Mouse (Mus musculus) gastrocnemius, adult 18-20 months (tissue): ENCODE data around the gene Wfdc10. TPM values are rescaled to one million over a fixed set of nuclear protein-coding genes. Genes with fewer than 3 reads are reported as not detected.
A peak's percentile ranks its signal among the peaks of the same experiment; 100 is the strongest.

Source experiments
- DNase-seq: peaks from one replicate; pipeline ENCODE4 v3.0.0; 2021; ENCODE audit warnings: low spot score
- long read RNA-seq, 2 experiments: library from polyadenylated mRNA; stranded (forward); transcript quantifications; one replicate each; pipeline ENCODE4 v2.0.0; 2021
- total RNA-seq, 2 experiments: library from RNA; stranded (reverse); gene quantifications; 2 replicates each; pipeline ENCODE4 v1.2.3; 2021

Wfdc10 gene
- total RNA-seq = not detected
- long read RNA-seq, experiment 1 = 0 reads
- long read RNA-seq, experiment 2 = 0 reads

- peak; percentile 17 for DNase-seq
These were observed at the start of gene Wfdc10 for GRCm38 (mm10) chr2:164655858-164656257. Gene Wfdc10, plus strand, starts transcription at chr2:164656046.

GRCm38 (mm10) chr2:164608781-164609180 is 47.1 kb upstream of the Wfdc10 start:
- no peak for DNase-seq

GRCm38 (mm10) chr2:164613471-164613870 is 42.4 kb upstream of the Wfdc10 start, which contains the start of the genes Wfdc6b and Wfdc8:
Gene Wfdc6b, plus strand, starts transcription at chr2:164613522.
Gene Wfdc8, minus strand, starts transcription at chr2:164613626.
- peak; percentile 51 for DNase-seq

- DNase-seq = no peak
These were observed 40.5 kb upstream of the Wfdc10 start for GRCm38 (mm10) chr2:164615386-164615785.

- no peak for DNase-seq
These were observed 36.8 kb upstream of the Wfdc10 start for GRCm38 (mm10) chr2:164619050-164619449.

- DNase-seq = no peak
These were observed 34.1 kb upstream of the Wfdc10 start for GRCm38 (mm10) chr2:164621775-164622174.

- DNase-seq = no peak
These were observed 20.6 kb upstream of the Wfdc10 start for GRCm38 (mm10) chr2:164635266-164635665.

GRCm38 (mm10) chr2:164638696-164639095 is 17.1 kb upstream of the Wfdc10 start, which contains the start of gene Wfdc16:
Gene Wfdc16, minus strand, starts transcription at chr2:164638796.
- DNase-seq = no peak

- no peak for DNase-seq
These were observed 14.7 kb upstream of the Wfdc10 start for GRCm38 (mm10) chr2:164641129-164641528.

GRCm38 (mm10) chr2:164641881-164642673 is 13.8 kb upstream of the Wfdc10 start:
- no peak for DNase-seq

- DNase-seq = no peak
These were observed 637 bp downstream of the Wfdc10 start, which contains the start of gene Wfdc9 for GRCm38 (mm10) chr2:164656483-164656882. Gene Wfdc9, minus strand, starts transcription at chr2:164656583.

GRCm38 (mm10) chr2:164664851-164665250 is 9.0 kb downstream of the Wfdc10 start:
- DNase-seq = no peak

- no peak for DNase-seq
These were observed 14.4 kb downstream of the Wfdc10 start for GRCm38 (mm10) chr2:164670261-164670660.

GRCm38 (mm10) chr2:164670938-164671337 is 15.1 kb downstream of the Wfdc10 start:
- no peak for DNase-seq

GRCm38 (mm10) chr2:164673987-164674386 is 18.1 kb downstream of the Wfdc10 start, which contains the start of gene Wfdc11:
Gene Wfdc11, minus strand, starts transcription at chr2:164674087.
- no peak for DNase-seq

- no peak for DNase-seq
These were observed 20.3 kb downstream of the Wfdc10 start for GRCm38 (mm10) chr2:164676103-164676502.

- no peak for DNase-seq
These were observed 21.3 kb downstream of the Wfdc10 start for GRCm38 (mm10) chr2:164676916-164677685.

GRCm38 (mm10) chr2:164678848-164679625 is 23.2 kb downstream of the Wfdc10 start:
- DNase-seq = peak; percentile 62

GRCm38 (mm10) chr2:164679906-164680305 is 24.1 kb downstream of the Wfdc10 start:
- DNase-seq = no peak

- no peak for DNase-seq
These were observed 29.0 kb downstream of the Wfdc10 start, which contains the start of gene Wfdc13 for GRCm38 (mm10) chr2:164684807-164685206. Gene Wfdc13, plus strand, starts transcription at chr2:164685107.

GRCm38 (mm10) chr2:164698201-164698600 is 42.4 kb downstream of the Wfdc10 start, which contains the start of gene Spint4:
Gene Spint4, plus strand, starts transcription at chr2:164698501.
- no peak for DNase-seq
